Mouse (Mus musculus) lung, adult 2 months (tissue): Measurements from ENCODE around the gene Herpud2.

Source experiments
- CTCF ChIP-seq: fragments of 200-500 bp; IDR thresholded peaks from 2 replicates; pipeline ENCODE4 v1.5.1; 2011; ENCODE audit warnings: mild to moderate bottlenecking, low read length, control low read depth; ENCODE audit not compliant: insufficient read depth
- POLR2A ChIP-seq: fragments of 200-500 bp; IDR thresholded peaks from 2 replicates; pipeline ENCODE4 v1.6.1; 2011; ENCODE audit warnings: low read depth, mild to moderate bottlenecking, control low read depth, low read length, borderline replicate concordance; ENCODE audit errors: extremely low read depth

- TF ChIP-seq POLR2A (no peak), CTCF (no peak)
Measured at GRCm38 (mm10) chr9:25072666-25073065, 79.0 kb downstream of the Herpud2 start.
